Mouse (Mus musculus) liver, postnatal 0 days (tissue): Measurements from ENCODE around the gene Nisch.

Source experiments
- CTCF ChIP-seq: sonication (generic); IDR thresholded peaks from 2 replicates; pipeline ENCODE4 v1.5.1; 2016; ENCODE audit warnings: antibody characterized with exemption, low read depth
- EP300 ChIP-seq: IDR thresholded peaks from 2 replicates; pipeline ENCODE4 v1.6.1; 2016; ENCODE audit warnings: antibody characterized with exemption, low read depth, mild to moderate bottlenecking

DNA sequence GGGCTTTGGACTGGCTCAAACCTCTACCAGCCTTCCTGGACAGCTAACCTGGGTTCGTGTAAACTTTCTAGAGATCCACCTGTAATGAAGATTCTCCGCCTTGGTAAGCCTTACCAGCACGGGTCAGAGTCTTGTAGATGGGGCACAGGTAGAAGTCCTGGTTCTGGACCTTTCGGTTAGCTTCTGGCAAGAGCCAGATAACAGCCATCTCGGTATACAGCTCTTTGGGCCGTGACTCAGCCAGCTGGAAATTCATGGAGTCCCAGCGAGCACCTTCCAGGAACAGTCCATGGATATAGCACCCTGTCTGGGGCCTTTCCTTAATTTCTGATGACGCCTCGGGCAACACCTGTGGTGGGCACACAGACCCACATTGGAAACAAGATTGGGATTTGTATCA, 44.2 kb upstream of the Nisch start:
- TF ChIP-seq CTCF (no peak), EP300 (peak; percentile 70; the same call in 1 of the 2 replicates)
